Mouse (Mus musculus): Measurements from ENCODE around the gene Rpl23.

Rpl23 gene

DNA sequence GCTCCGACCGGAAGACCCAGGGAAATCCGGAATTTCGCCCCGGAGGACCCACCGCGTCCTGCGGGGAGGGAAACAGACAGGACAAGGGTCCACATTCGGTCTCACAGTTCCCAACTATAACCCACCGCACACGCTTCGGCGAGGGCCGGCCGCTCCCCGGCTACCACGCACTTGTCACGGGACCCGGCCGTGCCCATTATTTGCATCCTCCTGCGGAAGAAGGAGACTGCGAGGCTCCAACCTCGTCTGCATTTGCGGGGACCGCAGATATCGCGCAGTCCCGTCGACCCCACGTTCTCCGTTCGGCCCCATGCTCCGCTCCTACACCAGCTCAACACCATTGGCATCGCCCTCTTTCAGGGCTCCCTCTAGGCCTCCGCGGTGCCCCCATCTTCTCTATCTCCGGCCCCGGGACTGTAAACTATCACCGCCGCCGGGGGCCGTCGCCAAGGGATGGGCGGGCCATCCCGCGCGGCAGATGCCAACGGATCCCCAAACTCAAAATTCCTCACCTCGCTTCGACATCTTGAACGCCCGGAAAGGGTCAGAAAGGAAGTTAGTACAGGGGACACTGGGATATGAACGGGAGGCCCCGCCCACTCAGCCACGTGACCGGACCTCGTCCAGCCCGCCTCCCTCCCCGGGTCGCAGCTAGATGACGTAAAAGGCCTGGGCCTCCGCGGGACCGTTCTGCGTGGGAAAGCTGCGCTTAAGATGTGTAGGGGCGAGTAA lies at the start of gene Rpl23:
Rpl23 (minus strand) TSS at position 606 of the 732 bp plus-strand sequence.
- DNase-seq: peak; percentile 100

GRCm38 (mm10) chr11:97832001-97832400 lies 49.8 kb upstream of the Rpl23 start:
- DNase-seq: peak; percentile 98

DNA sequence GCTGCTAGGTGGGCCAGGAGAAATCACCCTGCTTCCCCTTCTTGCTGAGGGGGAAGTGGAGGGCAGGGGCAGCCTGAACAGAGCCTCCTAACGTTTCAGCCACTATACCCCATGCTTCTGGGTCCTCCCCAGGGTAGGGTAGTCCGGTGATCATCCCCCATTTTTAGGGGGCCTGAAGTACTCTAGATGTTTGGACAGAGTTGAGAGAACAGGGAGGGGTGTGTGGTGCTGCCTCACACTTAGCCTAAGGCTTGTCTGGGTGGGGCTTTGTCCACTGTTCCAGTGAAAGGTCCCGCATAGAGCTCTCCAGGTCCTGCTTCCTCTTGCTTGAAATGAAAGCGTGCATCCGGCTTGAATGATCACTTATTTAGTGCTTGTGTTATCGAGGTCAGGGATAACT lies 48.3 kb upstream of the Rpl23 start:
- peak; percentile 91 for DNase-seq

GRCm38 (mm10) chr11:97829913-97830476 lies 47.8 kb upstream of the Rpl23 start:
- peak; percentile 97 for DNase-seq

GRCm38 (mm10) chr11:97829365-97829764 lies 47.1 kb upstream of the Rpl23 start:
- peak; percentile 90 for DNase-seq

- peak; percentile 83 for DNase-seq
Observed at GRCm38 (mm10) chr11:97827654-97828053, 45.4 kb upstream of the Rpl23 start.

GRCm38 (mm10) chr11:97826414-97826813 lies 44.2 kb upstream of the Rpl23 start:
- peak; percentile 94 for DNase-seq

DNA sequence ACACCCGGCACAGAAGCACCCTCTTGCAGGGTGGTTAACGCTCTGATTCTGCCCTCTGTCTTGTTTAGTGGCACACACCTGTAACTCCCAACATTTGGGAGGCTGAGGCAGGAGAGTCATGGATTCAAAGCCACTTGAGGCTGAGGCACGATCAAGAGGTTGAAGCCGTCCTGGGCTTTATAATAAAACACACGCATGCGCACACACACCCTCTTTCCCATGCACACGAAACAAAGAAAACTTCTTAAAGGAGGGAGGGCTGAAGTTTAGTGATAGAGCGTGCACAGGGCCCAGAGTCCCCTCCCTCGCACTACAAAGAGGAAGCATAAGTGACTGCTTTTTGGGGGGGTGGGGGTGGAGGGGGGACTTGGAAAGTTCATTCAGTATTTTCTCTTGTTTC lies 43.7 kb upstream of the Rpl23 start:
- DNase-seq: no peak

DNA sequence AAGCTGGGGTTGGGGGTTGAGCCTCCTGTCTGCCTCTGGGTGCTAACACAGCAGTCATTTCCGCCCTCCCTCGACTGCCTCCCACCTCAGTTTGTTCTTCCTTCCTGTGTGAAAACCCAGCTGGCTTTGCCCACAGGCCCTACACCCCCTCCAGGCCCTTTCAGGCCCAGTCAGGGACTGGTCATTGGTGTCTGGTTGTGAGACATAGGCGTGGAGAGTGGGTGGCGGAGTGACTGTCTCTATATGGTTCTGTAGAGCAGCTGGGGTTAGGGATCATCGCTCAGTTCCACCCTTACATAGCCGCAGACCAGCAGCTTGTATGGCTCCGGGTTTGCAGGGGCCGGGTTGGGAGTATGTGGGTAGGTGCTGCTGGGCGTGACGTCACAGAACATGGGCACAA lies 43.1 kb upstream of the Rpl23 start:
- DNase-seq: peak; percentile 95

DNA sequence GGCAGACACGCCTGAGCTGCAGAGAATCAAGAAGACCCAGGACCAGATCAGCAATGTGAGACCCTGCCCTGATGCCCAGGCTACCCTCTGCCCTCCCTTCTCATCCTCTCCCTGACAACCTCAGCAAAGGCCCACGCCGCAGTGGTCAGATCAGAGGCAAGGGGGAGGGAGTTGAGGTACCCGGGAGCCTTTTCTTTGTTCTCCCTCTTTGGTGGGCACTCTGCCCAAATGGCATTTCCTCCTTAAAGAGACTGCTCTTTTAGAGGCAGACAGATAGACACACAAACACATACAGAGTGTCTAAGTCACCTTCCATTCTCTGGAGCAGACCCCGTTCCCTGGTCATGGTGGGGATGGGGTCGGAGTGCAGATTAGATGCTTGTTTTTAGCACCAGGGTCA lies 42.7 kb upstream of the Rpl23 start:
- DNase-seq: no peak

GRCm38 (mm10) chr11:97824168-97824567 lies 41.9 kb upstream of the Rpl23 start:
- DNase-seq: no peak

DNA sequence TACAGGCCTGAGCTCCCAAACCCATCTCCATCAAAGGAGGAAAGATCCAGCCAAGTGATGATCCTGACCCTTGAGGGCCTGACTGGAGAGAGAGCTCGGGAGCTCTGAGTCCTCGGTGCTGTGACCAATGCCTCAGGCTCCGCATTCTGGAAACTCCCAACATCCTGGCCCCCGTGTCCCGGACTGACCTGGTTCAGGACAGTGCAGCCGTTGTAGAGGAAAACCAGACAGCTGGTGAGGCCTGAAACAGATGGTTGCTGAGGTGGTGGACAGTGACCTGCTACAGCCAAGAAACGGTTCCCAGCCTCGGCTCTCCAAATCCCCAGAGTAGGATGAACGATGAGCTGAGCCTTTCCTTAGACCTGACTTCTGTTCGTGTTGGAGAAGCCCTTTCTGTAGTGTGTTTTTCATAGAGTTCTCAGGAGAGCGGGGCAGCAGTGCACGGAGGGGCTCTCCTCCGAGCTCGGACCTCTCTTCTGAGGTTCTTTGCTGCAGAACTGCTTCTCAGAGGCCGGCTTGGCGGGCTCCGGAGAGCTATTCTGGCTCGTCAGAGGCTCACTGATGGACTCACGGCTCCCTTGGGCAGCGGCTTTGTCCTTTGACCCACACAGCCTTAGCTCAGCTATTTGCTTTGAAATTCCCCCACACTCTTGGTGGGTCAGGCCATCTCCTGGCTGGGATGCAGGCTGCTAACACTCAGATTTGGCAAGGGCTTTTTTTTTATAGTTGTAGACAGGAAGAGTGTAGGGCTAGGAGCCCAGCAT lies 40.8 kb upstream of the Rpl23 start:
- DNase-seq: peak; percentile 98

- DNase-seq: peak; percentile 92
Observed at GRCm38 (mm10) chr11:97821401-97822064, 39.3 kb upstream of the Rpl23 start.

DNA sequence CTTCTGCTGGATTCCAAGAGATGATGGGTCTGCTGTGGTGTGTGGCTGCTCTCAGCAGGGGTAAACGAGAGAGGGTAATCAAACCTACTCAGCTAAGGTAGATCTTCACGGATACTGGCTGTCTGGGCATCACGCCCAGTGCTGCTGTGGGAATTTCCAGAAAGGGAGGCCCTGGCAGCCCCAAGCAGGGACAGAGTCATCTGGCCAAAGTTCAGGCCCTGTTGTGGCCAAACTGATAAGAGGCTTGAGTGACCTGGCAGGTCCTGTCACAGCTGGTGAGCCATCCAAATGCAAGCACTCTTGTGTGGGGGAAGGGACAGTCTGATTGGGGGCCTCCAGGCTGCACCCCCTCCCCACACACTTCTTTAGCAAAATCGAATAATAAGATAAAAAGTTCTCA lies 38.6 kb upstream of the Rpl23 start:
- peak; percentile 98 for DNase-seq

DNA sequence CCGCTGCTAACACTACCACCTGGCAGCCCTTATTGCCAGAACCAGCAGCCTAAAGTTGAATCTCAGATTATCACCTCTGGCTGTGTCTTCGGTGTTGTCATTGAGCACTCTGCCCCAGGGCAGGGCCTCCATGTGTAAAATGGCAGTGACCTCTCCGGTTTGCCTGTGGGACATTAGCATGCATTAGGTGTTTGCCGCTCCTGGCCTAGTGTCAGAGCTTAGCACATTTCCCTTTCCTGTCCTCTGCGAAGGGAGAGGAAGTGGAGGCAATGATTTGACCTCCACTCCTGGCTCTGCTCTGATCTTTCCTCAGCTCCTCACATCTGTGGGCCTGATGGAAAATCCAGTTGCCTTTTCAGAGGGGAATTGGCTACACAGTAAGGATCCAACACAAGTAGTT lies 37.7 kb upstream of the Rpl23 start:
- DNase-seq: peak; percentile 98

DNA sequence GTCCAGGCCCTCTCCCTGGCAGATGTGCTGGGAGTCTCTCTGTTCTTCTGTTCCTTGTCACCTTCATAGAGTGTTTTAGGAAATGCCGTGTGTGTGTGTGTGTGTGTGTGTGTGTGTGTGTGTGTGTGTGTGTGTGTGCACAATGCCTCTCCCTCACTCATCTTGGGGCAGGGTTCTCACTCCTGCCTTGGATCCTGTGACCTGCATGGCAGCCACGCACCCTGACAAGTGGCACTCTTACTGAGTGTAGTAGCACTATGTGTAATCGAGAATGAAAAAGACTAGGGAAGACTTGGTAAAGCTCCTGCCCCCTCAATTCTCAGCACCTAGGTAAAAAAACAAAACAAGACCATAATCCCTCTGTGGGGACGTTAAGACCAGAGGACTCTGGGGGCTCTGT lies 36.9 kb upstream of the Rpl23 start:
- no peak for DNase-seq

- peak; percentile 96 for DNase-seq
Observed at GRCm38 (mm10) chr11:97818571-97818970, 36.3 kb upstream of the Rpl23 start.

- no peak for DNase-seq
Observed at GRCm38 (mm10) chr11:97818003-97818402, 35.8 kb upstream of the Rpl23 start.

- DNase-seq: peak; percentile 96
Observed at GRCm38 (mm10) chr11:97817379-97817778, 35.1 kb upstream of the Rpl23 start.

DNA sequence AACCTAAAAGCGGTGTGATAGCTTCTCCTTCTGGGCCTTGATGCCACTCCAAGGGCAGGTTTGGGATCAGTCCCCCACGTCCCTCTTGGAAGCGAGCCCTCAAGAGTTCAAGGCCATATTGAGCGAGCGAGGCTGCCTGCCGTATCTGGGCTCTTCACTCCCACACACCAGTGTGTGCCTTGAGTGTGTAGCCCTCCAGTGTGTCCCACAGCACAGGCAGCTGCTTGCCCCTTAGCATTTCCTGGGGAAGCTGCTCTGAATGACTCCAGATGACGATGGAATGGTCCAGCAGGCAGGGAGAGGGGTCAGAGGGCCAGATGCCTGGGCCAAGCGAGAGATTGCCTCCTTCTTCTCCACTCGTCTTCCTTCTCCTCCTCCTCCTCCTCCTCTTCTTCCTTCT lies 34.7 kb upstream of the Rpl23 start:
- no peak for DNase-seq

GRCm38 (mm10) chr11:97816176-97816575 lies 33.9 kb upstream of the Rpl23 start:
- DNase-seq: no peak

- no peak for DNase-seq
Observed at GRCm38 (mm10) chr11:97815736-97816135, 33.5 kb upstream of the Rpl23 start.

- DNase-seq: peak; percentile 91
Observed at GRCm38 (mm10) chr11:97813746-97814515, 31.7 kb upstream of the Rpl23 start.
